Mouse (Mus musculus): ENCODE data around the gene Sorbs1. TPM values are rescaled to one million over a fixed set of nuclear protein-coding genes. Genes with fewer than 3 reads are reported as not detected.
A peak's percentile ranks its signal among the peaks of the same experiment; 100 is the strongest.

Gene Sorbs1
- polyA plus RNA-seq, 1 experiment from 2014 or later = 92.0 TPM

GRCm38 (mm10) chr19:40452201-40452600 is 61.4 kb downstream of the Sorbs1 start:
- 98% methylated on average over 2 of the region's 2 CpGs for WGBS
- H3K4me3 ChIP-seq = no peak overlapping the region

GRCm38 (mm10) chr19:40451307-40451706 is 62.3 kb downstream of the Sorbs1 start:
- Histone ChIP-seq H3K4me1 (replicated peaks) (no peaks in the 10 kb centered on the region), H3K36me3 (peaks cover 14% of the 10 kb centered on the region; the same call in 1 of the 2 replicates), H3K9ac (no peak overlapping the region), H3K4me3 (no peak overlapping the region), H3K27ac (replicated peaks) (no peak overlapping the region), H3K4me2 (no peak overlapping the region), H3K9me3 (no peaks in the 10 kb centered on the region), H3K27me3 (no peaks in the 10 kb centered on the region)
- 93% methylated on average over 6 of the region's 6 CpGs for WGBS
- ATAC-seq (ENCODE audit: low FRiP score, low read depth) = no peak

More at GRCm38 (mm10) chr19:40452201-40452600, 61.4 kb downstream of the Sorbs1 start:
- H3K4me2 ChIP-seq = no peak overlapping the region
- no peaks in the 10 kb centered on the region for H3K27me3 ChIP-seq
- H3K9ac ChIP-seq = no peak overlapping the region
- H3K4me1 ChIP-seq (replicated peaks) = no peaks in the 10 kb centered on the region
- peaks cover 9% of the 10 kb centered on the region; the same call in 1 of the 2 replicates for H3K36me3 ChIP-seq
- H3K9me3 ChIP-seq = no peaks in the 10 kb centered on the region
- ATAC-seq (ENCODE audit: low FRiP score, low read depth) = no peak
- no peak overlapping the region for H3K27ac ChIP-seq (replicated peaks)

DNA sequence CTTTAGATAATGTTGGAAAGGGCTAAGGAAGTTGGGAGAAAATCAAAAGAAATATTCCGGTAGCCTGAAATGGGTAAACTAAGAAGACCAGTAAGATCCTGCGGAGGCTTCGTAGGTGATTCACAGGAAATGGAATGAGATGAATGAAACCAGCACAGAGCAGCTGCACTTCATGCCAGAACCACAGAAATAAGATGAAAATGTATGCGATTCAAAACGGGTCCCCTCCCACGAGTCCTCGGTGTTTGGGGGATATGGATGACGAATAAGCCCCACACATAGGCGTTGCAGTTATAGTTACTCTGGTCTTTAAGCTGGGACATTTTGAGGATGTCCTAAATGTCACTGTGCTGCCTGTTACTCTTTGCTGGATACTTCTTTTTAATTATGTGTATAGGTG is 67.1 kb downstream of the Sorbs1 start:
- Histone ChIP-seq H3K4me2 (no peak overlapping the region), H3K27me3 (no peaks in the 10 kb centered on the region), H3K4me3 (no peak overlapping the region), H3K9ac (no peak overlapping the region), H3K4me1 (replicated peaks) (no peaks in the 10 kb centered on the region), H3K9me3 (no peaks in the 10 kb centered on the region), H3K27ac (replicated peaks) (no peak overlapping the region), H3K36me3 (peaks cover 24% of the 10 kb centered on the region; the same call in 1 of the 2 replicates)
- no peak for ATAC-seq (ENCODE audit: low FRiP score, low read depth)
- 96% methylated on average over 9 of the region's 9 CpGs for WGBS

DNA sequence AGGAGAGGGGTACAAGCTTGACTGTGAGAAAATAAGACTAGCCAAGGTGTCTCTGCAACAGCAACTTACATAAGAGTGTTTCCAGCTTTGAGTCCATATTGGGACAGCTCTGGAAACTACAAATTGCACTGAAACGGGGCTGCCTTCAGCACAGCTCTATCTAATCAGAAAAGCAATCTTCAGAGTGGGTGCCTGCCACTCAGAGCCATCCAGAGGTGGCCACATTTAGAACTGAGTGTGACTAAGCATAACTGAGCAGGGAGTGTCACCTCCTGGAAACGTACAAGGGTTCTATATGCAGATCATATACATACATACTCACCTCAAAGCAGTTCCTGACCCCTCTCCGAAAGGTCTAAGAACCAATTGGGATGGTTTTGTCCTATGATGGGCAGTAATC is 71.2 kb downstream of the Sorbs1 start:
- WGBS = 93% methylated on average over 3 of the region's 3 CpGs
- Histone ChIP-seq H3K27me3 (no peaks in the 10 kb centered on the region), H3K4me1 (replicated peaks) (peaks cover 13% of the 10 kb centered on the region), H3K4me3 (no peak overlapping the region), H3K27ac (replicated peaks) (no peak overlapping the region), H3K9ac (no peak overlapping the region), H3K4me2 (no peak overlapping the region), H3K36me3 (peaks cover 15% of the 10 kb centered on the region; the same call in 1 of the 2 replicates), H3K9me3 (no peaks in the 10 kb centered on the region)
- ATAC-seq (ENCODE audit: low FRiP score, low read depth) = no peak

GRCm38 (mm10) chr19:40440951-40441350 is 72.6 kb downstream of the Sorbs1 start:
- ATAC-seq (ENCODE audit: low FRiP score, low read depth) = no peak
- WGBS = 80% methylated on average over 4 of the region's 4 CpGs
- H3K4me2 ChIP-seq = no peak overlapping the region
- H3K27ac ChIP-seq (replicated peaks) = no peak overlapping the region
- H3K9ac ChIP-seq = no peak overlapping the region
- H3K9me3 ChIP-seq = no peaks in the 10 kb centered on the region
- no peaks in the 10 kb centered on the region for H3K27me3 ChIP-seq
- H3K4me1 ChIP-seq (replicated peaks) = peaks cover 25% of the 10 kb centered on the region
- peaks cover 6% of the 10 kb centered on the region; the same call in 1 of the 2 replicates for H3K36me3 ChIP-seq
- H3K4me3 ChIP-seq = no peak overlapping the region

- no peak overlapping the region for H3K4me2 ChIP-seq
- H3K9ac ChIP-seq = no peak overlapping the region
- H3K27me3 ChIP-seq = no peaks in the 10 kb centered on the region
- H3K36me3 ChIP-seq = 0 out of 2 replicates have a peak, but pooled peaks cover 5% of the 10 kb centered on the region
- ATAC-seq (ENCODE audit: low FRiP score, low read depth) = no peak
- no peak overlapping the region for H3K4me3 ChIP-seq
- 92% methylated on average over 10 of the region's 10 CpGs for WGBS
- no peak overlapping the region for H3K27ac ChIP-seq (replicated peaks)
- no peaks in the 10 kb centered on the region for H3K9me3 ChIP-seq
- peaks cover 37% of the 10 kb centered on the region for H3K4me1 ChIP-seq (replicated peaks)
Measured at GRCm38 (mm10) chr19:40438907-40439306, 74.7 kb downstream of the Sorbs1 start.

- no peak overlapping the region for H3K9ac ChIP-seq
- no peak for ATAC-seq (ENCODE audit: low FRiP score, low read depth)
- 63% methylated on average over 9 of the region's 9 CpGs for WGBS
- no peak overlapping the region for H3K4me3 ChIP-seq
- no peaks in the 10 kb centered on the region for H3K9me3 ChIP-seq
- H3K36me3 ChIP-seq = no peaks in the 10 kb centered on the region
- H3K4me2 ChIP-seq = no peak overlapping the region
- peak overlapping the region; percentile 54 for H3K27ac ChIP-seq (replicated peaks)
- H3K4me1 ChIP-seq (replicated peaks) = peaks cover 47% of the 10 kb centered on the region
- H3K27me3 ChIP-seq = no peaks in the 10 kb centered on the region
Measured at GRCm38 (mm10) chr19:40437651-40438068, 75.9 kb downstream of the Sorbs1 start.

- Histone ChIP-seq H3K27ac (replicated peaks) (peak overlapping the region; percentile 54), H3K9me3 (no peaks in the 10 kb centered on the region), H3K4me1 (replicated peaks) (peaks cover 49% of the 10 kb centered on the region), H3K4me3 (no peak overlapping the region), H3K4me2 (no peak overlapping the region), H3K27me3 (no peaks in the 10 kb centered on the region), H3K36me3 (no peaks in the 10 kb centered on the region), H3K9ac (no peak overlapping the region)
- ATAC-seq (ENCODE audit: low FRiP score, low read depth) = no peak
- 64% methylated on average over 12 of the region's 12 CpGs for WGBS
Measured at GRCm38 (mm10) chr19:40436465-40437200, 76.9 kb downstream of the Sorbs1 start.

DNA sequence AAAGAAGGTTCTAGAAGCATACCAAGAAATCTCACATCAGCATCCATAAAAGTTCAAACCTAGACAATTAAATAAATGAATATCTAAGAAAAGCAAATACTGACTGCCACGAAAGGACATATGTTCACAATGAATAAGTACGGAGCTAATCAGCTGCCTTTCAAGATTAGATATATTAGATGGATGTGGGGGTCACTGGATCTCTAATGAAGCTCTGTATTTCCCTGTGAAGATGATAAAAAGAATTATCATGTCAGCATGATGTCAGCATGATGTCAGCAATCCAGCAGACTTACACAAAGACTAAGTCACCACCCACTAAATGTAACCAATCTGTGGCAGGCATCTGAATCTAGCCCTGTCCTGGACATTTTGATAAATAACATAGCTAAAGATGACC is 77.8 kb downstream of the Sorbs1 start:
- H3K36me3 ChIP-seq = no peaks in the 10 kb centered on the region
- no peak overlapping the region for H3K9ac ChIP-seq
- no peaks in the 10 kb centered on the region for H3K27me3 ChIP-seq
- no peak overlapping the region for H3K4me2 ChIP-seq
- WGBS = 94% methylated on average over 2 of the region's 2 CpGs
- H3K27ac ChIP-seq (replicated peaks) = no peak overlapping the region
- no peak overlapping the region for H3K4me3 ChIP-seq
- no peaks in the 10 kb centered on the region for H3K9me3 ChIP-seq
- no peak for ATAC-seq (ENCODE audit: low FRiP score, low read depth)
- H3K4me1 ChIP-seq (replicated peaks) = peaks cover 53% of the 10 kb centered on the region

GRCm38 (mm10) chr19:40435045-40435444 is 78.5 kb downstream of the Sorbs1 start:
- peak overlapping the region; percentile 75 for H3K27ac ChIP-seq (replicated peaks)
- no peaks in the 10 kb centered on the region for H3K36me3 ChIP-seq
- H3K9me3 ChIP-seq = no peaks in the 10 kb centered on the region
- H3K9ac ChIP-seq = no peak overlapping the region
- no peak overlapping the region for H3K4me3 ChIP-seq
- ATAC-seq (ENCODE audit: low FRiP score, low read depth) = no peak
- WGBS = 83% methylated on average over 7 of the region's 7 CpGs
- H3K4me2 ChIP-seq = no peak overlapping the region
- H3K4me1 ChIP-seq (replicated peaks) = peaks cover 55% of the 10 kb centered on the region
- H3K27me3 ChIP-seq = no peaks in the 10 kb centered on the region

GRCm38 (mm10) chr19:40434042-40434869 is 79.3 kb downstream of the Sorbs1 start:
- Histone ChIP-seq H3K4me3 (no peak overlapping the region), H3K9ac (no peak overlapping the region), H3K4me2 (no peak overlapping the region), H3K4me1 (replicated peaks) (peaks cover 59% of the 10 kb centered on the region), H3K36me3 (no peaks in the 10 kb centered on the region), H3K9me3 (no peaks in the 10 kb centered on the region), H3K27me3 (no peaks in the 10 kb centered on the region), H3K27ac (replicated peaks) (peak overlapping the region; percentile 75)
- ATAC-seq (ENCODE audit: low FRiP score, low read depth) = peak; percentile 89
- 38% methylated on average over 10 of the region's 10 CpGs for WGBS

- ATAC-seq (ENCODE audit: low FRiP score, low read depth) = 0 out of 2 replicates have a peak, but pooled peaks have one; percentile 3
- Histone ChIP-seq H3K9ac (no peak overlapping the region), H3K9me3 (no peaks in the 10 kb centered on the region), H3K36me3 (no peaks in the 10 kb centered on the region), H3K4me3 (no peak overlapping the region), H3K4me1 (replicated peaks) (peaks cover 56% of the 10 kb centered on the region), H3K27ac (replicated peaks) (peak overlapping the region; percentile 75), H3K27me3 (no peaks in the 10 kb centered on the region), H3K4me2 (no peak overlapping the region)
- WGBS = 46% methylated on average over 8 of the region's 8 CpGs
Measured at GRCm38 (mm10) chr19:40433316-40433912, 80.2 kb downstream of the Sorbs1 start.
